Mouse (Mus musculus): Measurements from ENCODE around the gene Gm20532.

DNA sequence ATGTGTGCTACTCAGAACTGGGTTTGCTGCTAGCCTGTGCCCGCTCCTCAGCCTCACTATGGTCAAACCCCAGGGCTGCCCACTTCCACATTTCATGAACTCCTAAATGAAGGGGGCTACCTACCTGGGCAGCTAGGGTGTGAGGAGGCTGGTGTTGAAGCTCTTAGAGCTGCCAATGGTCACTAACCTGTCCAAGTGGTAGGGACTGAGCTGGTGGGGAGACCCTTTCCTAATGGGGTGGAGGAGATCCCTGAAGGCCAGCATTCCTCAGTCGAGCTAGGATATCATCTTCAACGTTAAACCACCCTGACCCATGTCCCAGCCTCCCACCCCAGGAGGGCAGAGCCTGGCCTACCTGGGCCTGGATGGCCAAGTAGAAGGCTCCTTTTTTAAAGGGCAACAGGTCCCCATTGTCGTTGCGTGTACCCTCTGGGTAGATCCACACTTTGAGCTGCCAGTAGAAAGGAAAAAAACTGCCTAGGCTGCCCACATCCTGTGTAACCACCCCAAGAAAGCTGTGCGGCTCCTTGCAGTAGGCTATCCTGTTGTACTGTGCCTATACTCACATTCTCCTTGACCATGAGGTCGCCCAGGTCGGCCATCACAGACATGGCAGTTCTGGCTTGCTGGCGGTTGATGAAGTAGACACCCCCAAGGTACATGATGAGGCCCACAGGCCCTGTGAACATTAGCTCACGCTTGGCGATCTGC, 9.4 kb downstream of the Gm20532 start:
- TF ChIP-seq CTCF (IDR thresholded peaks at IDR 0.05 in 2 of 3, conservative IDR thresholded peaks at IDR 0.05 in 1 of 3; ENCODE audit: control insufficient read depth in 1 of 3, insufficient read depth in 1 of 3, low read depth in 2 of 3, low read length in 3 of 3, poor library complexity in 1 of 3, severe bottlenecking in 1 of 3) (no peak), HCFC1 (IDR thresholded peaks at IDR 0.05; ENCODE audit: low read depth, low read length) (no peak), EP300 (IDR thresholded peaks at IDR 0.05; ENCODE audit: low read depth in 1 of 2, low read length in 2 of 2) (no peak), GATA1 (IDR thresholded peaks at IDR 0.05; ENCODE audit: low read depth, low read length) (no peak), USF1 (IDR thresholded peaks at IDR 0.05; ENCODE audit: low read depth, low read length) (no peak), TAL1 (IDR thresholded peaks at IDR 0.05; ENCODE audit: low read length) (no peak), JUND (IDR thresholded peaks at IDR 0.05; ENCODE audit: low read depth, low read length) (no peak), ZC3H11A (IDR thresholded peaks at IDR 0.05; ENCODE audit: low read depth, low read length) (no peak), POLR2AphosphoS5 (IDR thresholded peaks at IDR 0.05; ENCODE audit: borderline replicate concordance, low read depth, low read length) (no peak), CHD2 (IDR thresholded peaks at IDR 0.05; ENCODE audit: low read length) (no peak), ETS1 (IDR thresholded peaks at IDR 0.05; ENCODE audit: low read depth, low read length) (no peak), RCOR1 (IDR thresholded peaks at IDR 0.05; ENCODE audit: low read depth, low read length) (no peak), UBTF (IDR thresholded peaks at IDR 0.05; ENCODE audit: borderline replicate concordance, insufficient read depth, low read depth, low read length) (no peak), ZNF384 (IDR thresholded peaks at IDR 0.05; ENCODE audit: low read depth, low read length) (no peak)
